Mouse (Mus musculus): ENCODE measurements around the gene Cyp2t4. TPM values are rescaled to one million over a fixed set of nuclear protein-coding genes. Genes with fewer than 3 reads are reported as not detected.

Cyp2t4 gene
- total RNA-seq, 1 experiment from 2014 or later, result not detected

Other genes with a start within 250 kb of the Cyp2t4 start
- not detected in 2 replicates for gene Cyp2a22, start 214.3 kb upstream of the Cyp2t4 start, total RNA-seq (2017)
- gene Cyp2a12, start 124.6 kb upstream of the Cyp2t4 start, total RNA-seq (2017), result not detected in 2 replicates
- not detected in 2 replicates for gene Cyp2f2, start 33.8 kb upstream of the Cyp2t4 start, total RNA-seq (2017)
- gene Egln2, start 13.1 kb downstream of the Cyp2t4 start, total RNA-seq (2017), result 70.5 and 73.3 TPM in 2 replicates
- gene Rab4b, start 25.2 kb downstream of the Cyp2t4 start, total RNA-seq (2017), result 66.0 and 67.0 TPM in 2 replicates
- not detected in 2 replicates for gene Gm21983, start 27.4 kb downstream of the Cyp2t4 start, total RNA-seq (2017)
- gene Mia, start 27.4 kb downstream of the Cyp2t4 start, total RNA-seq (2017), result 1.4 TPM in 1 of 2 replicates, not detected in the other
- gene BC024978, start 42.1 kb downstream of the Cyp2t4 start, total RNA-seq (2017), result 2.9 and 6.8 TPM in 2 replicates
- gene Snrpa, start 42.6 kb downstream of the Cyp2t4 start, total RNA-seq (2017), result 20.4 and 25.8 TPM in 2 replicates
- gene Itpkc, start 74.9 kb downstream of the Cyp2t4 start, total RNA-seq (2017), result 12.0 and 13.1 TPM in 2 replicates
- 29.5 and 32.5 TPM in 2 replicates for gene Coq8b, start 79.3 kb downstream of the Cyp2t4 start, total RNA-seq (2017)
- 0.86 and 2.7 TPM in 2 replicates for gene Numbl, start 104.7 kb downstream of the Cyp2t4 start, total RNA-seq (2017)
- 0.12 TPM in 1 of 2 replicates, not detected in the other for gene Ltbp4, start 184.0 kb downstream of the Cyp2t4 start, total RNA-seq (2017)
- gene Shkbp1, start 202.3 kb downstream of the Cyp2t4 start, total RNA-seq (2017), result 56.8 and 69.9 TPM in 2 replicates
- not detected in 2 replicates for gene Gm20479, start 203.7 kb downstream of the Cyp2t4 start, total RNA-seq (2017)